Mouse (Mus musculus) embryo, embryonic 11.5 days (tissue): ENCODE measurements at regions not wholly inside any gene's neighbourhood (a gene's known extent, or its start where the extent isn't known, plus 50 kb on each side); places are given as distances from the start of the nearest gene placed in this dataset.

ENCODE experiments used
- DNase-seq: peaks from one replicate; pipeline ENCODE4 v3.0.0-alpha.2; 2012; ENCODE audit warnings: low read depth, low spot score

DNA sequence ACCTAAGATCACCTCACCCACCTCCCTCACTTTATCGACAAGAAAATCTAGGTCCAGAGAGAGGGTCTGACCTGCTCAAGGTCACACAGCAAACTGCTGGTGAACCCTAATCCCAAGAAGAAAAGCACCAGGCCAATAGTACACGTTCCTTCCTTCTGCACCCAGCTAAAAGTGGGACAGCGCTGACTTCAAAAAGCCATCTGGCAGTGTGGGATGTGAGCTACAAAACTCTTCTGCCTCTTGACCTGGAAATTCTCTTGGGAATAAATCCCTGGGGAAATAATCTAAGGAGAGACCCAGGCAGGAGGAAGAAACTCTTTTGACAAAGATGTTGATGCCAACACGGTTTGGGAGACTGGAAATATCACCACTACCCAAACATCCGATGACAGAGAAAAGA lies 175.4 kb downstream of the Cct6b start:
- no peak for DNase-seq

DNA sequence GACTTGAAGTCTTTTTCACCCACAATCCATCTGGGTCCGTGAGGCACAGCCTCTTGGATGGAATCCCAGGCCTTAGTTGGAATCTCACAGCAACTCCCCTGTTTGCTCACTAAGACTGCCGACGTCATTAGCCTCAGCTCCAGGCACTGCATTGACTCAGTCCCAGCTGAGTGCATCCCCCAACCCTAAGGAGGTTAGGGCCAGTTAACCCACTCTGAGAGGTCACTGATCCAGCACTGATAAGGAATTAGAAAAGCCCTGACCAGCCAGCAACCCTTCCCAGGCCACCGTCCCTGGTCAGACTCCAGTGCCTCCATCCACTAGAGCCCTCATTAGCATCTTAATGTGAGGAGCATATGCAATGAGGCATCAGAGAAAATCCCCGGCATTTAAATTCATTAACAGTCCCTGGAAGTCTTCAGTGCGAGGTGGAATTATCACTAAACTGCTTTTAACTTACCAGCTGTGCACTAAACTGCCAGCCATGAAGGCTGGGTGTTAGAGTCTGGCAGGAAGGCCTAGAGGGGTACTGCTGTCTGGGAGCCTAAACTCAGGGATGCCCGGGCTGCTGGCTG lies 184.2 kb downstream of the Cct6b start:
- no peak for DNase-seq

DNA sequence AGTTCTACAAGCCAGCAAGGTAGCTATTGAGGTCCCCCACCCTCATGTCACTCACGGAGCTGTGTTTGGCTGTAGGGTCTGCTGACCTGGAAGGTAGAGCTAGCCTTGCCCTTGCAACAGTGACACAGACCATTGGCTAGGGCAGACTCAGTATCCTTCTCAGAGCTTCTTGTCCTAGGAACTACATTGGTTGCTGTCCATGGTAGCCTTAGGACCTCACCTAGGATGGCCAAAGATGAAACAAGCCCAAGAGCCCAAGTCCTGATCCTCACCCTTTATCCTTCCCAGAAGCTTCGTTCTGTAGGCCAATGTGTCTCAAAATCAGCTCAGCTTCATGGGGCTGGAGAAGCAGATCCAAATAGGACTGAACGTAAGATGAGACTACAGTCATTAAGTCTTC lies 187.3 kb downstream of the Tmem132e start:
- no peak for DNase-seq

DNA sequence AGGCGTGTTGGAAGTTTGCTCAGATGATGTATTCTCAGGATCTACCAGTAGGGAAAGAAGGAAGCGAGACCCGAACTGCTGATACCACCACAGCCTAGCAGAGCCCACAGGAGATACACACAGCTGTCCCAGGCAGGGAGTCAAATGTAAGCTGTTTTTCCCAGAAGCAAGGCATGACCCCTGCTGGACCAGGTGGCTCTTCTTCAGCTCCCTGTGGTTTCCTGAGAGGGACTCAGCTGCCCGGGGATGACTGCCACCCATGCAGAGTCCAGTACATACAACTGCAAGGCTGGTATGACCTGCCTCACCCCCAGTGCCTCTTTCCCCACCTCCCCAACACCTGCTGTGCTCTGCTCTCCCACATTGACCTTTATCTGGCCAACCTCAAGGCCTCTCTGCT lies 184.4 kb downstream of the Tmem132e start:
- no peak for DNase-seq

DNA sequence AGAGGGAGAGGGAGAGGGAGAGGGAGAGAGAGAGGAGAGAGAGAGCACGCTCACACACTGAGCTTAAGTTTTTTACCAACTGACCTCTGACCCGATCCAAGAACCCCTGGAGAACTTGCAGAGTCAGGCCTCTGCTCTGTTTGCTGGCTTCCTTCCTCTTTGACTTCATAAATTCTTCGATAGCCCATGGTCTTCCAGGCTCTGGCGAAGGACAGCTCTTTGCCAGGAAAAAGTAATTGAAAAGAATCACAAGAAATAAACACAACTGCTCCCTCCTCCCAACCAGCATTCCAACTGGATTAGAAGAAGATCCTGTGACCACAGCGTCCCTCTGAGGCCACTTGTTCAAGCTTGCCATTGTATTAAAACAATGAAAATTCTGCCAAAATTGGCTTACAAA lies 182.8 kb downstream of the Tmem132e start:
- no peak for DNase-seq

DNA sequence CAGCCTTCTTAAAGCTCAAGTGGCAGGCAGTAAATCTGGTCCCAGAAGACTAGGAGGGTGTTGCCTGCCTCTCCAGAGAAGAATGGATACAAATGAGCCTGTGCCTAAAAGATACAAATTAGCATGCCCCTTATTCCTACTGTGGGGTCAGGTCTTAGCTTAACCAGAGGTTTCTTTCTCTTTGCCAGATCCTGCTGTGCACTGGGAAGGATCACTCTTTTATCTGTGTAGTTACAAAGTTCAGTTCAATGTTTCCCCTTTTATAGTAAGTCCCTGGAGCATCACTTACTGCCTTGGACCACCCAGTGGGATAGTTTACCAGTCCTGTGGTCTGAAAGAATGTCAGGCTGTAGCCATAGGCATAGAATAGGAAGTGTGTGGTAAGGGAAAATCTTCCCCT lies 181.1 kb downstream of the Tmem132e start:
- no peak for DNase-seq

DNA sequence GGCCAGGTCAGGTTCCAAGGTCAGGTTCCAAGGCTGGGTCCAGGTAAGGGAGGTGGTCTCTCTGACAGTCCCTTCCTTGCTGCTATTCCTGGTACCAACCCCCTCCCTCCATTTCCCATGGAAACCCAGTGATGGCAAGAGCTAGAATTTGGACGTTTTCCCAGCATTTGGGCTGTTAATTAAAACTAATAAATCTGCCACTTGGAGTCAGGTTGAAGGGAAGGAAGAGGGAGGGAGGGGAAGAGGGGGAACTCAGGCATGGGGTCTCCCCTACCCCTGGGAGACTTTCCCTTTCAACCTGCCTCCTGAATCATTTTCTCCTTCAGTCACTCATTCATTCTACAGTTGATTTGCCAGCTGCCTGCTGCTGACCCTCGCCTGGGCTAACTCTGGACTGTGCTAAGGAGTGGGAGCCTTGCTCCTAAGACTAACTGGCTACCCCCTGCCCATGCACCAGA lies 179.5 kb downstream of the Tmem132e start:
- no peak for DNase-seq

DNA sequence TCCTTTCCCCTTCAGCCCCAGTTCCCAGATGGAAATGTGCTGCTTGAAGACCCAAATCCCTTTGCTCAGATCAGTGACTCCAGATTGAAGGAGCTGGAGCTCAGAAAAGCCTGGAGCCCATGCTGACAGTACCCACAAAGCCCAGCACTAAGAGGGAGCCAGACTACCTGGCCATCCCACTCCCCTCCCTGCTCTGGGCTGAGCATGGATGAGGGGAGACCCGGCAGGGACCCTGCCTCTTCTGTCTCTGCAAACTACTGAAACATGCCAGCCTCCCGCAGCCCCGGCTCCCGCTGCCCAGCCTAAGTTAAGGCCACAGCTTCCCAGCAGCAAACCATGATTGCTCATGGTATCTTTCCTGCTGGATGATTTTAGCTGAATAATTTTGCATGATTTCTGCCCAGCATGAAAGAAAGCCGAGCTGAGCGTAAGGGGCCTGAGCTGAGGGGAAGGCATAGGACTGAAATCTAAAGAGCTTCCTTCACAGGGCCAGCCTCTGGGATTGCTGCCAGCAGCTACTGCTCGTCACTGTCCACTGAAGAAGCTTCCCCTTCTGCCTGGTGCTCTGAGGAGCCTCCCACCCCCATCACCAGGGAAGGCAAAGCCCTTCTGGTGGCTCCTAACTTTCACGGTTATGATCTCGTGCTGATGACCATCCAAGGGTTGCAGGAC lies 178.4 kb downstream of the Tmem132e start:
- DNase-seq: no peak

DNA sequence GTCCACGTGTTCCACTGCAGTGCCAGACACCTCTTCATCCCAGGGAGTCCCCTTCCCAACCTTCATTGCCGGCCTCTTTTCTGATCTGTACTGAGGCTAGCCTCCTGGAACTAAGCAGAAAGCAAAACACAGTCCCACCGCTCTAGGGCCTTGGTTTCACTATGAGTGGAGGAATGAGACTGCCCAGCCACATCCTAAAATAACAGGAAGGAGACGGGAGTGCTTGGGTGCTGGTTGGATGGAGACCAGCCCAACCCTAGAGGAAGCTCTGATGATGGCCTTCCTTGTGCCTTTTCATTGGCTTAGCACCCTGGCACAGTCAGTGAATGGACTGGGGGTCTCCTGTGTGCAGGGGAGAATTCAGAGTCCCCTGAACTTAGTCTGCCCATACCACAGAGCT lies 177.4 kb downstream of the Tmem132e start:
- no peak for DNase-seq

DNA sequence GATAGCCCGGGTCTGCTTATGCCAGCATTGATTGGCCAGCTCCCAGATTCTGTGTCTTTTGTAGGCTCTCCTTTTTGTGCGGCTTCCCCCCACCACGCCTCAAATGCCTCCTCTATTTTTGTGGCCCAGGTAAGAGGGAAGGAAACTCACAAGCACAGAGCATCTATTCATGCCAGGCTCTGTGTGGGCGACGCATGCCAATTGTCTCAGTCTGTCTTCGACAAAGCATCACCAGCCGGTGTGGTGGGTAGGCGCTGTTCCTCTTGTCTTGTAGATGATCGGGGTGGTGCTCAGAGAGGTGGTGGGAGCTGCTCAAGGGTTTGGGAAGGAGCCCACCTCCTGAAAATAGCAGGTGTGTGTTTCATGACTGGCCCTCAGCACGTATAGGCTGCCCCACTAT lies 175.5 kb downstream of the Tmem132e start:
- no peak for DNase-seq

DNA sequence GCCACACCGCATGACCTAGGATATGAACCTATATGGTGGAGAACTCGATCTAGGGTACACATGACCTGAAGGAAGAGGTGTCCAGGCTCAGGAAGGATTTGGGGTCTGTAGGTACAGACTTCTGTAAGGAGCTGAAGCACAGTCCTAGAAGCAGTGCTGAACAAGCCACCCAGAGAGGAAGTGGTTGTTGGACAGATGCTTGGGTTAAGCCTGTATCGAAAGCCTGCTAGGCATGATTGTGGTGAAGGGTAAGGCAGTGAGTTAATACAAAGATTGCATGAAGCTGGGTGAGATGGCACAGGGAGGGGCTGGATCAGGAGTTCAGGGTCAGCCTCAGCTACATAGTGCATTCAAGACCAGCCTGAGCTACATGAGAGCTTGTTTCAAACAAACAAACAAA lies 153.3 kb downstream of the Tmem132e start:
- no peak for DNase-seq

DNA sequence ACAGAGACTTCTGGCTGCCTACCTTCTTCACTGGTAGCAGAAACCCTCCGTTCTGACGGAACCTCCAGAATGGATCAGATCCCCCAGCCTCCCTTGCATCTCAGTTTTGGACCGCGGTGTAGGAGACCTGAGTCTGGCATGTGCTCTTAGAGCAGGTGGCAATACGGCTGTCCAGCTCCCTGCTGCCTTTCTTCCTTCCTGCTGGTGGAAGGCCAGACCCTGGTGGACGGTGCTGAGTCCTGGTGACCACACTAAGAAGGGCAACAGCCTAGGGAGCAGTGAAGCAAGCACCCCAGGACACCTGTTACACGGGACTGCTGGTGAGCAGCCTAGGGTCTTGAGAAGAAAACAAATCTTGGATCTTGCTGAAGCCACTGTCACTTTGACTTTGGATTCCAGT lies 152.7 kb downstream of the Tmem132e start:
- DNase-seq: no peak

DNA sequence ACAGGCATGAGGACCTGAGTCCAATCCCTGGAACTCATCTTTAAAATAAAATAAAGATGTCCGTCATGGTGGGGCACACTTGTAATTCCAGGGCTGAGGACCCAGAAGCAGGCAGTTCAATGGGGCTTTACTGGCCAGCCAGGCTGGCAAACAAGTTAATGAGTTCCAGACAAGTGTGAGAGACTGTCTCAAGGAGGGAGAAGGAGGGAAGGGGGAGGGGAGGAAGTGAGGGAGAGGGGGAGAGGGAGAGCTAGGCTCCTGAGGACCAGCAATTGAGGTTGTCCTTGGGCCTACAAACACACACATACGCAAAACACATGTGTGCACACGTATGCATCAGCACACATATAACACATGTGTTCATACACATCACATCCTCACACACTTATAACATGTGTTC lies 149.2 kb downstream of the Tmem132e start:
- DNase-seq: peak; percentile 5

DNA sequence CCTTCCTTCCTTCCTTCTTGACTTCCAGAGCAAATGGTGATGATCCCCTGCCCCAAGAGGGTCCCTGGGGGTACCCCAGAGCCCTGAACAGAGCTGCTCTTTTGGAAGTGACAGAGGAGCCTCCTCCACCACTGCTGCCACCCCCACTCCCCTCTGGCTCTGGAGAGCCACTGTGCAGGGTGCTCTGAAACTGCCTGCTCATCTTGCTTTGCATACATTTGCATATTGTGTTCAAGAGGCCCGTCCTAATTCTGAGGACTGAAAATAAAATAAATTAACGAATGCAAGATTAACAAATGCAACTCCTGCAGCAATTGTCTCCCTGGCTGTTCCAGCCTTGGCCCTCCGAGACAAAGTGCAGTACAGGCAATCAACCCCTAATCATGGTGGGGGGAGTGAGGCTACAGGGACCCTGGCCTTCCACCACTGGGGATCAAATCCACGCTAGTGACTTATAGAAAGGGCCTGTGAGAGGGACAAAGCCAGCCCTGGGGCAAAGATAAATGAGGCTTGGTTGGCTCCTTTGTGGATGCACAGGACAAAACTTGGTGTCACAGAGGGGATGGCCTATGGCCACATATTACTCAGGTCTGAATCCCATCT lies 134.6 kb downstream of the Tmem132e start:
- no peak for DNase-seq

DNA sequence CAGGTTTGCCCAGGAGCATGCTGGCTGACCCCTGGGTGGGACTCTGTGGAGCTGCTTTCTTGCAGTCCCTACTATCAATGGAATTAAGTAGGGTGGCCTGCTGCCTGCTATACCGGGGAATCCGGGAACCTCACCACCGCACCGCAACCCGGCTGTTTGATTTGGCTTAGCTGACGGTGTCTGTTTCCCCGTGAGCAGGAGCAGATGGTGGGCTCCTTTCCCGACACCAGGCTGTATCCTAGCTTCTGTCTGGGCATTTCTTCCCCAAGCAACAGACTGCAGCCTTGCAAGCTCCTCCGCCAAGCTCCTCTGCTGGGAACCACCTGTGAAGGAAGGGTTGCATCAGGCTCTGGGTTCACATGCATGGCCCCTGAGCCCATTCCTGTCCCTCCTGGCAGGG lies 132.7 kb downstream of the Tmem132e start:
- DNase-seq: no peak

DNA sequence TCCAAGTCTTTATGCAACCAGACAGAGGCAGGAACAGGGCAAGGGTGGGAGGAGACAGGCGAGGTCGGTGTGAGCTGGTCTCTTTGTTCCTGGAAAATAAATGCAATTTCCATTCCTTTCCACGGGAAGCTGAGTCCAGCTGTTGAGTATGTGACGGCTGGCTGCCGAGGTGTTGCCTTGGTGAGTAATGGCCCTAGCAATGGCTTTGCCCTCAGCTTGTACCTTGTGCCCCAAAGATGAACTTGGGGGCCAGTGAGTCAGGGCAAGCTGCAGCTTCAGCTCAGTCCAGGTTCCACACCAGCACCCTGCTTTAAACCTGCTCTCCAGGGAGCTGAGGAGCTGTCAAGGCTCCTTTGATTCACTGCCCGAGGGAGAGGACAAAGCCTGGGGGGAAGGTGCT lies 130.0 kb downstream of the Tmem132e start:
- peak; percentile 5 for DNase-seq

DNA sequence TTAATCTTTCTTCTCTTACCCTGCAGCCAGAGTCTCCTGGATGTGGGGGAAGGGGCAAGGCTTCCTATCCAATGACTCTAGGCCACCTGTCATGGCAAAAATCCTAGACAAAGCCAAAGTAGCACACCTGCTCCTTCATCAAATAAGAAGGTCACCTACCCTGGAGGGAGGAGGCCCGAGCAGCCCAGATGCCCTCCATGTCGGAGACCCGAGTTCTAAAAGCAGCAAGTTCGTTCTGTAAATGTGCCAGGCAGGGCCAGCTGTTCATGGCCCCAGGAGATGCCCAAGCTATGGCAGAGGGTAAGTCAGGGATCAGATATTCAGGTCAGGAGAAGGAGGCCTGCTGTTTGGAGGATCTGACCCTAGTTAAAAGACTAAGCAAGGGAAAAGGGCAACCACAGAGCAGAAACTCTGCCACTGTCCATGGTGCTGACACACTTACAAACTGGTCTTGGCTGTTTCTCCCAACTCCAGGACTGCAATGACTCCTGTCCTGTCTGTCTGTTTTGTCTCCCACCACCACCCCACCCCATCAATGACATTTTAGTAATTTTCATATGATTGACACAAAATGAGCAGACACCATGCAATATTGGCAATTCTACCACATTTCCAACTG lies 125.9 kb downstream of the Tmem132e start:
- peak; percentile 46 for DNase-seq

DNA sequence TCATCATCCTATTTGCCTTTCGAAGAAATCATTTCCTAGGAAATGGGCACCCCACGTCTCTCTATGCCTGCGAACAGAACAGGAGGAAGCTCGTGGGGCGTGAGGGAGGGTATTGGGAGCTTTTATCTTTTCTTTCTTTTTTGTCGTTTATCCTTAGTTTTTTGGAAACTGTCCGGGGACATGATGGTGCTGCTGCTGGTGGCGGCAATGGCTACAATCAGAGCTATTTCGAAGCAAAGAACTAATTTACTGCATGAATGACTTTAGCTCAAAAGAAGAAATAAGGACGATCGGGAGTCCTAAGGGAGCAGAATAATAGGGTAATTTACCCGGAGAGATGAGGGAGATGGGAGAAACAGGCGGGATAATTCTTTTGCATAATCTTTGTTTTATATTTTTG lies 119.9 kb downstream of the Tmem132e start:
- DNase-seq: no peak
